Mouse (Mus musculus) kidney, postnatal 10 days (tissue): ENCODE measurements at regions not wholly inside any gene's neighbourhood (a gene's known extent, or its start where the extent isn't known, plus 50 kb on each side); places are given as distances from the start of the nearest gene placed in this dataset.
"Not testable (repeated sequence)": the region's sequence is repeated elsewhere in the genome, so short reads cannot be mapped to it uniquely, and the experiment has no call there.

Source experiments
- DNase-seq: peaks from one replicate; pipeline ENCODE4 v3.0.0; 2021; ENCODE audit warnings: mixed read lengths

- DNase-seq, result peak; percentile 9
Observed at GRCm38 (mm10) chr1:117354624-117355023, 342.3 kb upstream of the Gm28363 start.

GRCm38 (mm10) chr1:117356418-117357194 lies 340.3 kb upstream of the Gm28363 start:
- no peak for DNase-seq

- DNase-seq, result no peak
Observed at GRCm38 (mm10) chr1:117364066-117364465, 332.9 kb upstream of the Gm28363 start.

GRCm38 (mm10) chr1:117412349-117412748 lies 284.6 kb upstream of the Gm28363 start:
- peak; percentile 22 for DNase-seq

GRCm38 (mm10) chr1:117457736-117458135 lies 239.2 kb upstream of the Gm28363 start:
- no peak for DNase-seq

GRCm38 (mm10) chr1:117458156-117458850 lies 238.6 kb upstream of the Gm28363 start:
- not testable (repeated sequence) for DNase-seq

GRCm38 (mm10) chr1:117459126-117459525 lies 237.8 kb upstream of the Gm28363 start:
- not testable (repeated sequence) for DNase-seq

GRCm38 (mm10) chr1:117490176-117490575 lies 206.8 kb upstream of the Gm28363 start:
- peak; percentile 24 for DNase-seq

- DNase-seq, result no peak
Observed at GRCm38 (mm10) chr1:117497003-117497402, 199.9 kb upstream of the Gm28363 start.

GRCm38 (mm10) chr1:117519498-117520032 lies 177.4 kb upstream of the Gm28363 start:
- no peak for DNase-seq
